Mouse (Mus musculus) urinary bladder, adult 18-20 months (tissue): ENCODE measurements around the gene BC030867.
"Not testable (repeated sequence)": the region's sequence is repeated elsewhere in the genome, so short reads cannot be mapped to it uniquely, and the experiment has no call there.

Experiments used
- DNase-seq, 2 experiments: peaks; one replicate each; pipeline ENCODE4 v3.0.0; 2022; ENCODE audit warnings: low spot score in 2 of 2, mixed read lengths in 2 of 2

BC030867 gene

DNA sequence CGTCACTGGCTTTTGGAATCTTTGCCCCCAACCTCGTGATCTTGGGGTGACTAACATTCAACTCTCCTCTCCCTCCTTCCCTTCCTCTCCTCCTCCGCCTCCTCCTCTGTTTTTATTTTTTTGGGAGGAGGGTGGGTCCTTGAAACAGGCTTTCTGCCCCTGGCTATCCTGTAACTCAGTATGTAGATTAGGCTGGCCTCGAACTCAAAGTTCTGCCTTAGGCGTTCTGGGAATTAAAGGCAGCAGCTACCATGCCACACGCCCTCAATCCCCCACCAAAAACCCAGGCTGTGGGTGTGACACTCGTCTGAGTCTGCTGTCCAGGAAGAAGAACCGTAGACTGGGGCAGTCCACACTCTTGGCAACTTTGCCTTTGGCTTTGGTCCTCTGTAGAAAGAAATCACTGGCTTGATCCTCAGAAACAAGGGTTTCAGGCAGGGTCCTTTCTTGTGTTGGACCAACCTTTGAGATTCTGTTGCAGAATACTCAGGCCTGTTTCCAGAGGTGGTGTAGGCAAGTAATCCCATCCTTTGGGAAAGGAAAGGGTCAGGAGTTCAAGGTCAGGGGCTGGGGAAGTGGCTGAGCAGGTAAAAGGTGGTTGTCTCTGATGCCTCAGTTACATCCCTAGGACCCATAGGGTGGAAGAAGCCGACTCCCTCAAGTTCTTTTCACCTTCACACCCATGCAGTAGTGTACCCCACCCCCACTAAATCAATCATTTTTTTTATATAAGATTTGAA lies 839 bp downstream of the BC030867 start:
- no peak for DNase-seq

DNA sequence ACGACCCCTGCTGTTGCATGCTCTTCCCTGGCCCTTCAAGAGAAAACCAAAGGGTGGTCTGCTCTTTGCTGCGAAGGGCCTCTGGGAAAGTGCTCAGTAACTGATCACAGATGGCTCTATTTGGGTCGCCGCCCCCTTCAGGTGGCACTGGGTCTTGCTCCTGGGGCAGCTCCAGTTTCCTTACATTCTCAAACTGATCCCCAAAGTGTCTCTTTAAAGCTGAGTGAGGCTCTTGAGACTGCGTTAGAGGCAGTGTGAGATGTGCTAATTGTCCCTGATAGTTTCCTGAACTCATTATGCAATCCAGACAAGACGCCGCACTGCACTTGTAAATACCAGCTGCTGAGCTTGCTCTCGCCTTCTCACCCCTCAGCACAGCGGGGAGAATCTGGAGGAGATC lies 8.8 kb downstream of the BC030867 start:
- DNase-seq, result no peak

DNA sequence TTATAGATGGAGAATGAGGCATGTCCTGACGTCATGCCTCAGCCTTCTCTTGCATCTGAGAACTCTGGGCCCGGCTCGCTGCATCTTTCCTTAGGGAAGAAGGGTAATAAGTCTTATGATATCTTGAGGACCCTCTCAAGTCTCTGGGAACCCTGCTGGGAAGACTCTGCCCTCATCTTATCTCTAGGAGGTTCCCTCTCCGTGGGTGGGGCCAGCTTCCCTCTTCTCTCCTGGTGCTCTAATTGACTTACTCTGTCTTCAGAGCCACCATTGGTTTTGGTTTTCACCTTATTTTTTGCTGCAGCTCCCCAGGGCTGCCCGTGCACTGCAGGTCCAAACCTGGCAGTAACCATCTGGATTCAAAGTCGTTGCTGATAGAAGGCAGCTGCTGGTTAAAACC lies 9.4 kb downstream of the BC030867 start:
- no peak for DNase-seq

DNA sequence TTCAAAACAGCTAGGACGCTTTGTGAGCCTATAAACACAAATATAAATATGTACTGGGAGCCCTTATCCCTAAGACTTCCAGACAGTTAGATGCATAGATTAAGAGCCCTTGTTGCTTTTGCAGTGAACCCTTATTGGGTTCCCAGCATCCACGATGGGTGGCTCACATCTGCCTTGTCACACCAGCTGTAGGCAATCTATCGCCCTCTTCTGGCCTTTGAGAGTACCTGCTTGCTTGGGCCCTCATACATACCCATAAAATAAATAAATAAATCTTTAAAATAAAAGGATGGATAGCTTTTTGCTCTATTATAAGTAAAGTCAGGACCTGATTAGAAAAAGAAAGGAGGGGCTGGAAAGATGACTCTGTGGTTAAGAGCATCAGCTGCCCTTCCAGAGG lies 9.8 kb downstream of the BC030867 start:
- no peak for DNase-seq

DNA sequence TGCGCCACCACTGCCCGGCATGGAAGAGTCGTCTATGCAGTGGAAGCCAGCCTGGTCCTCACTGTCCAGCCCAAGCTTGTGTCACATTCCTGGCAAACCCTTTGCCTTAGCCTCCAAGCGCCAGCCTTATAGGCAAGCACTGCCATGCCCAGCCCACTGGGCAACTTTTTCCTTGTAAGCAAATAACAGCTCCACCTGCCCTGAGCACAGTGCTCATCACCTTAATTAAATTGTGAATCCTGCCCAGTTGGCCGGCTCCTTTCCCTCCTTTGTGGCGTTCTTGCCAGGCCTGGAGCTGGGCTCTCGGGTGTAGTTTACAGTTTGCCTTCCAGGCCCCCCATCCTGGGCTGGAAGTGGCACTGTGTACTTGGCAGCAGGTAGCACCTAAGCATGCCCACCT lies 14.5 kb downstream of the BC030867 start:
- DNase-seq, result no peak

DNA sequence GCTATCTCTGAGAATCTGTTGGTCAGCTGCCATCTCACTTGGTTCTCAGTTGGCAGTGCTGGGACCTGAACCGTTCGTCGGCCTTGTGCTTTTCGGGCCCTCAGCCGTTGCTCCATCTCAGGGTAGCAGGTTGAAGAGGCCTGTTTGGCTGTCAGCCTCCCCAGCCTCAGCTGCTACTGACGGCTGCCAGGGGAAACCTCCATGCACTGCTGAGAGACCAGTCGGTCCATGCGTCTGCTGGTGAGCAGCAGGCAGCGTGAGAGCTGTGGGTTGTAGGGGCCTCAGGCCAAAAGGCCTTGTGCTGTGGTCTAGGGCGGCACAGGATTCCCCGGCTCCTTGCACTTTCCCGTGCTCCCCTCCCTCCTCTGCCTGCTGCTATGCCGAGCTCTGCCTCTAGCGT lies 17.1 kb downstream of the BC030867 start:
- DNase-seq, result no peak

DNA sequence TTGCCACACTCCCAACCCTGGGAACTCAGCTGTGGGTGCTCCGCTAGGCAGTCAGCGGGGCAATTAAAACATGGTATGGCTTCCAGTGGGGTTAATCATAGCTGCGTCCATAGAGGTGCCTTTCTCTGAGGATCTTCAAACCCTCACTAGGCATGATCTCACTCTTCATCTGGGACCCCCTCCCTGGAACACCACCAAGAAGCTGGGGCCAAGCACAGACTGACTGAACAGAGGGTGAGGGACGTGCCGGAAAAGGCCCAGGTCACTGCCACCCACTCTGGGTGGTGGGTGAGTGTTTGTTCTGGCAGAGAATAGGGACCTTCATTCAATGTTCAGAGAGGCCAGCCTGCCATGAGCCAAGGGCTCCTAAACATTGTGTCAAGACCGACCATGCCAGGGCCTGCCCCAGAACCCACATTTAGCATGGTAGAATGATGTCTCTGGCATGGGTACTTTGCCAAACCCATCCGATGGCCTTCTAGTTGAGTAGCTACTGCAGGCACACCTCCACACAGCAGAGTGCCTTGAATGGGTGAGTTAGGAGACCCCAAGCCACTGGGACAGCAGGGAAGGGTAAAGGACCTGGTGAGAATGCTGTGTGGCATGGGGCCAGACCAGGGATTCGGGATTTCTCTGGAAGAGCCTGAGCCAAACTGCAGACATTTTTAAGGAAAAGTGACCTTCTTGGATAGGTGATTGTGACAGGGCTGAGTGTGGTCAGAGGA lies 18.1 kb downstream of the BC030867 start:
- no peak for DNase-seq

DNA sequence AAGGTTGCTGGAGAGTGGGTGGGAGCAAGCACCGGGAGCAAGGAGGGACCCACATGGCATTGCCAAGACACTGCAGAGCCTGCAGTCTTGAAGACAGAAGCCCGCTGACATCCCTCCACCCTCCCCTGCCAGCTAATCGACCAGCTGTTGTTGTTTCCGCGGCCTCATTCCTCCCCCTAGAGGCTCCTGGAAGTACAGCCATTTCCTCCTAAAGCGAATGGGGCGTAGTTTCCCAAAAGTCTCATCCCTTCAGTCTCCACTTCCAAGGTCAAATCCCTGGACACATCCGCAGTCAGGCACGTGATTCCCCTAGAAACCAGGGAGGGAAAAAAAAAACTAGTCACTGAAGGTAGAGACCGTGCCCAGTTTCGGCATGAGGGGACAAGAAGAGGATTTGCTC lies 18.8 kb downstream of the BC030867 start:
- peak; percentile 25 to 45 for DNase-seq

DNA sequence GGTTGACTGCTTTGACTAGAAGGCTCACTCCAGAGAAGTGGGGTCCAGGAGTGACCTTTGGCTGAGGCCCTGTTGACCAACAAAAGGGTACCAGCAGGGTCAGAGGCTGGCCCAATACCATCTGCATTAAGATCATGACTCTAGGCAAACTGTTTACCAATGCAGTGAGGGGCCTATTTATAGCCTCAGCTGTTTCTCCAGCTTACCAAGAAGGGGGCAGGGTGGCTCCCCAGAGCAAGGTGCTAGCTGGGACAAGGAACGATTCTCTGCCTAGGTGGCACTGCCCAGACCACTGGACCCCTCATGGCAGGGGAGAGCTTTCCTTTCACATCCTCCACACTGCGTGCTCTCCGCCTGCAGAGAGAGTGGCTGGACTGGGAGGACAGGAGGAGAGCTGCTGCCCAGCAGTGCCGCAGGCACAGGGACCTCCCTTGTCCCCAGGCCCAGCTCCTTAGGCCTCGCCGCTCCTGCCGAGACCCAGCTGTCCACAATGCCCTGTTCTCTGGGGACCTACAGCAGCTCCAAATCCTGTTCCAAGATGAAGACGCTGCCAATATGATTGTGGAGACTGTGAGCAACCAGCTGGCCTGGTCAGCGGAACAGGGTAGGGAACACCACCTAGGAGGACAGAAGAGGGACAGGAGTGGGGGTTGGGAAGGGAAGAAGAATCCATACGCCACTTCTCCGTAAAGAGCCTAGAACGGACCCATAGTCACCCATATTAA lies 20.0 kb downstream of the BC030867 start, which contains the start of gene Asb16:
TSS of gene Asb16 (plus strand) at position 224 of the 725 bp plus-strand sequence.
- no peak for DNase-seq

DNA sequence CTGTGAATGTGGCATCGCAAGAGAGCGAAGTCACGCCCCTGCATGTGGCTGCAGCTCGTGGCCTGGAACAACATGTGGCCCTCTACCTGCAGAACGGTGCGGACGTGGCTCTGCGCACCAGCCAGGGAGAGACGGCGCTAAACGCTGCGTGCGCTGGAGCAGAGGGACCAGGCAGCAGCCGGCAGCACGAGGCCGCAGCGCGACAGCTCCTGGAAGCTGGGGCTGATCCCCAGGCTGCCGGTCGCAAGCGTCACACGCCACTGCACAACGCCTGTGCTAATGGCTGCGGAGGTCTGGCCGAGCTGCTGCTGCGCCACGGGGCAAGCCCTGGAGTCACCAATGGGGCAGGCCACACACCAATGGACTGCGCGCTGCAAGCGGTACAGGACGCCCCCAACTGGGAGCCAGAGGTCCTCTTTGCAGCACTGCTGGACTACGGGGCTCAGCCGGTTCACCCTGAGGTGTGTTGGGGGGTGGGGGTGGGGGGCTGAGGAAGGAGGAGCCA lies 27.8 kb downstream of the BC030867 start:
- peak in 1 of 2 experiments; percentile 52 for DNase-seq

DNA sequence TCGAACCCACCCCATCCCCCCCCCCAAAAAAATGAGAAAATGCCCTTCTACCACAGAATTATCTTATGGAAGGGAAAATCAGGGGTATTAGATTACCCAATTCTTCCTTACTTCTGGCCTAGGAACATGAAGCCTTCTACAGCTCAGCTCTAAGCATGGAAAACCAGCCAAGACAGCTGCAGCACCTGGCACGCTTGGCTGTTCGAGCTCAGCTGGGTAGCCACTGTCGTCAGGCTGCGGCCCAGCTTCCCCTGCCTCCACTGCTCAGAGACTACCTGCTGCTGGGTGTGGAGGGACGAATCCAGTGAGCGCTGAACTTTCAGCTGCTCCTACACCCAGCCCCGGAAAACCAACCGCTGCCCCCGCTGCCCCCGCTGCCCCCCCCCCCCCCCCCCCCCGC lies 29.1 kb downstream of the BC030867 start:
- no peak for DNase-seq

DNA sequence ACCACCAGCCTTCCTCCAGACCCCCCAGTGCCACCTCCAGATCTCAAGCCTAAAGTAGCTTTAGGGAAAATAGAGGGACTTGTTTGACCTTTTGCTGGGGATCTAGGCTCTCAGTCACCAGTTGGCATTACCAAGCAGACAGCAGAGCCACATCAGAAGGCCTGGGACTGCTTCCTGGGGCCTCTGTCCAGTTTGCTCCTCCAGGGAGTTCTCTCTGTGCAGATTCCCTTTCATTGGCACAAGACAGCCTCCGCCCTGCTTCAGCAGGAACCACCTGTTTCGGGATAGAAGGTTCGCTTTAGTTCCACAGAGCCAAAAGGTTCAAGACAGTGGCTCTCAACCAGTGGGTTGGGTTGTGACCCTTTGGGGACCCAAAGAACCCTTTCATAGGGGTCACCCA lies 30.9 kb downstream of the BC030867 start:
- no peak for DNase-seq

DNA sequence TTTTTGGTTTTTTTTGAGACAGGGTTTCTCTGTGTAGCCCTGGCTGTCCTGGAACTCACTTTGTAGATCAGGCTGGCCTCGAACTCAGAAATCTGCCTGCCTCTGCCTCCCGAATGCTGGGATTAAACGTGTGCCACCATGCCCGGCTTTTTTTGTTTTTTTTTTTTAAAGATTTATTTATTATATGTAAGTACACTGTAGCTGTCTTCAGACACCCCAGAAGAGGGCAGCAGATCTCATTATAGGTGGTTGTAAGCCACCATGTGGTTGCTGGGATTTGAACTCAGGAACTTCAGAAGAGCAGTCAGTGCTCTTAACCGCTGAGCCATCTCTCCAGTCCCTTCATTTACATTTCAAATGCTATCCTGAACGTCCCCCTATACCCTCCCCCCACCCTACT lies 31.6 kb downstream of the BC030867 start:
- not testable (repeated sequence) for DNase-seq

DNA sequence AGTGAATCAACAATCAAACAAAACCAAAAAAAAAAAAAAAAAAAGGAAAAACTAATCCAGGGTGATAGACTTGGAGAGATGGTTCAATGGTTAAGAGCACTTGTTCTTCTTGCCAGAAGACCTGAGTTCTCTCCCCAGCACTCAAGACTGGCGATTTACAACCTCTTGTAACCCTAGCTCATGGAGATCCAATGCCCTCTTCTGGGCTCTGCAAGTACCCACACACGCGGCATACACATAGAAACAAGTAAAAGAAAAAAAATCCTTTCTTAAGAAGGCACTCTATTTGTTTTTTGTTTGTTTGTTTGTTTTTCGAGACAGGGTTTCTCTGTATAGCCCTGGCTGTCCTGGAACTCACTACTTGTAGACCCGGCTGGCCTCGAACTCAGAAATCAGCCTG lies 35.2 kb downstream of the BC030867 start:
- DNase-seq, result no peak

DNA sequence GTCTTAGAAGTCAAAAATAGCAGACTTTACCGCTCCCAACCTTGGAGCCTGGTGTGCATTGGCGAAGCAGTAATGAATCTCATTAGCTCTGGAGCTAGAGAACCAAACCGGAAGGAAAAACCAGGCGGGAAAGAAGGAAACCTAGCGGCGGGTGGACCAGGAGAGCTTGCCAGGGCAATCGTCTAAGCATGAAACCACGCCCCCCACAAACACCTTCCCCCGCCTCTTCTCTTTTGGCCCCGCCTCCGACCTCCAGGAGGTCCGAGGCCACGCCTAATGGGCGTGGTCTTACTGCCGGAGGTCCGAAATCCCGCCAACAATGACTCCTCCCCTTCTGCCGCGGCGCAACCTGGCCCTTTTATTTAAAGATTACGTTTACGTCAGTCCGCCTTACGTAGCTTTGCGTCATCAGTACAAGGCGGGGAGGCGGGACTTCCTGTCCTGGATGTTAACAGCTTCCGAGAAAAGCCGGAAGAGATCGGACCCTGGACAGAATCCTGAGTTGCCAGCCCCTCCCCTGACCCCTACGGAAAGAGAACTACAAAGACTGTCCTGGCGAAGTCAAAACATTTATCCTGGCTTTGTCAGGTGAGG lies 35.9 kb downstream of the BC030867 start, which contains the start of gene Tmub2:
TSS of gene Tmub2 (plus strand) at position 431 of the 594 bp plus-strand sequence.
- DNase-seq, result peak; percentile 88 to 95

DNA sequence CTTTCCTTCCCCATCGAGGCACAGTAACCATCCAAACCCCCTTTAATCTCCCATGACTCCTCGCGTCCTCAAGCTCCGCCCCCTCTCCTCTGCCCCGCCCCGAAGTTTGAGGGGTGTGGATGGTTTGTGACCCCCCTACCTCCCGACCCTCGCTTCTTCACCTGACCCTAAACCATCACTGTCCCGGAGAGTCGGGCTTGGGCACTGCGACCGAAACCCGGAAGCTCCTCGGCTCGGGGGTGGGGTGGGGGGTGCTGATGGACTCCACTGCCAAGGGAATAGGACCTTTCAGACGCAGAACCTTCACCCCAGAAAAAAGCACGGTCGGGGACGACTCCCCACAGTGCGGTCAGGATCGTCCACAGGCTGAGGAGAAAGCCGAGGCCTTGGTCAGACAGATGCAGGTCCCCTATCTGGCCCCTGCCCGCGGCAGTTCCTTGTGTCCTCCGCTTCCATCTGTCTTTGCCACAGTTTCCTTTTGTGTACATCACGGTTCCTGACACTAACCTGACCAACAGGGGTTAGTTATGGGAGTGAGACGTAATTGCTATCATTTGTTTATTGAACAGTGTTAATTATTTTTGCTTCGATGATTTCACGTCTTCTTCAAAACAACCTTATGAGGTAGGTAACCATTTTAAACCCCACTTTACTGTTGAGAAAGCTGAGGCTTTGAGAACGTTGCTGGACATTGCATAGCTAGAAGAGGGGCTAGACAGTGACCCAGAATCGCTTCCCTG lies 36.6 kb downstream of the BC030867 start:
- peak; percentile 62 to 79 for DNase-seq

DNA sequence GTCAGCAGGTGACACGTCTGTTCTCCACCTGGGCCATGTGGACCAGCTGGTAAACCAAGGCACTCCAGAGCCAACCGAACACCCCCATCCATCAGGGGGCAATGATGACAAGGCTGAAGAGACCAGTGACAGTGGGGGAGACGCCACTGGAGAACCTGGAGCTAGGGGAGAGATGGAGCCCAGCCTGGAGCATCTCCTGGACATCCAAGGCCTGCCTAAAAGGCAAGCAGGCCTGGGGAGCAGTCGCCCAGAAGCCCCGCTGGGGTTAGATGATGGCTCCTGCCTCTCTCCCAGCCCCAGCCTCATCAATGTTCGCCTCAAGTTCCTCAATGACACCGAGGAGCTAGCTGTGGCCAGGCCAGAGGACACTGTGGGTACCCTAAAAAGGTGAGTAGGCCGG lies 38.8 kb downstream of the BC030867 start:
- no peak for DNase-seq

DNA sequence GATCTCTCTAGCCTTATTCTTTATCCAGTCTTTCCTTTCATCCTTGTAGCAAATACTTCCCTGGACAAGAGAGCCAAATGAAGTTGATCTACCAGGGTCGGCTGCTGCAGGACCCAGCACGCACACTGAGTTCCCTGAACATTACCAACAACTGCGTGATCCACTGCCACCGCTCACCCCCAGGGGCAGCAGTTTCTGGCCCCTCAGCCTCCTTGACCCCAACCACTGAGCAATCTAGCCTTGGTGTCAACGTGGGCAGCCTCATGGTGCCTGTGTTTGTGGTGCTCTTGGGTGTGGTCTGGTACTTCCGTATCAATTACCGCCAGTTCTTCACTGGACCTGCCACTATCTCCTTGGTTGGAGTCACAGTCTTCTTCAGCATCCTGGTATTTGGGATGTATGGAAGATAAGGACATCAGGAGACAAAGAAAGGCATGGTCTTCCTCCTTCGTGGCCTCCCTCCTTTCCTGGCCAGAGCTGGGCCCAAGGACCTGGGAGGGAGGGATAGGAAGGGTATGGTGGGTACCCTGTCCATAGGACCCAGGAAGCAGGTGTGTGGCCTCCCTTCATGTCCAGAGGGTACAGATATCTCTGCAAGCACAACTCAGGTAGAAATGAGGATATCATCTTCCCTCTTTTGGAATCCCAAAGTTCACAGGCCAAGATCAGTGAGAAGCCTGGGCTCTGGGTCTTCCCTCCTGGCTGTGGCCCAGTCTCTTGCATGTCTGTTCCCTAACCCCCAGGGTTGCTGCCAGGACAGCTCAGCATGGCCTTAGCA lies 39.5 kb downstream of the BC030867 start:
- DNase-seq, result no peak

DNA sequence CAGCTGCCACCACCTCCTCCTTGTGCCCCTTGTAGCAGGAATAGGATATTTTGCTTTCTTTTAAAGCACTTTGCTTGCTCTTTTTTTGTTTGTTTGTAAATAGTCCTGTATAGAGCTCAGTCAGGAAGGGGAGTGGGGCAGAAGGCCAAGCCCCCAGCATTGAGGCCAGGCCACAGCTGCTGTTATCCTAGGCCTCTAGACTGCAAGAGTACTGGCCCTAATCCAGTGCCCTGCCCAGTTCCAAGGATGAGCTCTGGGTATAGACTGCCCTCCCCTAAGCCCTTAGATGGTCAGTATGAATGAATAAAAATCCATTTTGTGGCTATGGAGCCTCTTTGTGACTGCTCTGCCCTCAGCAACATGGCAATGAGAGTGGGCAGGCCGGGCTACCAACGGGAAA lies 40.2 kb downstream of the BC030867 start:
- no peak for DNase-seq

DNA sequence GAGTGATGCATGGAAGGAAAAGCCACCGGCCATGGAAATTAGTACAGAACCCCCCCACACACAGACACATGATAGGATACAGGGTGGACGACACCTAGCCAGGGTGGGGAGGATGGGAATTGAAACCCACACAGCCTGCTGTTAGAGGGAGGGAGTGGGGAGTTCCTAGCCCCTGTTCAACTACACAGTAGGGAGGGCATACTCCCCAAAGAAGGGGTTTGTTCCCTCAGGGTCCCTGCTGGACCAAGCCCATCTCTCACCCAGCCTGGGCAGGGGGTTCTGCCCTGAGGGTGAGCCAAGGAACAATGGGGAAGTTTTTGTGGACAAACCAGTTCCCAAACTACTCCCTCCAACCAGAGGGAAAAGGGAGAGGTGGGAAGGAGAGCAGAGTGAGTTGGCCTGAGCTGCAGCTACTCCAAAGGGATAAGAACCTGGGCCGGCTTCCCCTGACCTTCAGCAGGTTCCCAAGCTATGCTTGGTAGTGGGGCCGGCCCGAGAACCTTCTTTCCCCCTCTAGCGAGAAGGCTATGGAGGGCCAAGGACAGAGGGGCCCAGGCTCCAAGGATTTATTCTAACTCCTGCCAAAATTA lies 40.9 kb downstream of the BC030867 start:
- no peak for DNase-seq
